Mouse (Mus musculus) embryonic fibroblast, embryonic 13.5 days (primary cell): ENCODE measurements around the gene Mybphl.

ENCODE experiments used
- CTCF ChIP-seq: IDR thresholded peaks from 2 replicates; pipeline ENCODE4 v1.5.1; 2011; ENCODE audit warnings: mild to moderate bottlenecking, control low read depth, low read length, moderate library complexity, borderline replicate concordance; ENCODE audit not compliant: insufficient read depth
- POLR2A ChIP-seq: IDR thresholded peaks from 2 replicates; pipeline ENCODE4 v1.6.1; 2011; ENCODE audit warnings: low read depth, mild to moderate bottlenecking, control low read depth, low read length, moderate library complexity

DNA sequence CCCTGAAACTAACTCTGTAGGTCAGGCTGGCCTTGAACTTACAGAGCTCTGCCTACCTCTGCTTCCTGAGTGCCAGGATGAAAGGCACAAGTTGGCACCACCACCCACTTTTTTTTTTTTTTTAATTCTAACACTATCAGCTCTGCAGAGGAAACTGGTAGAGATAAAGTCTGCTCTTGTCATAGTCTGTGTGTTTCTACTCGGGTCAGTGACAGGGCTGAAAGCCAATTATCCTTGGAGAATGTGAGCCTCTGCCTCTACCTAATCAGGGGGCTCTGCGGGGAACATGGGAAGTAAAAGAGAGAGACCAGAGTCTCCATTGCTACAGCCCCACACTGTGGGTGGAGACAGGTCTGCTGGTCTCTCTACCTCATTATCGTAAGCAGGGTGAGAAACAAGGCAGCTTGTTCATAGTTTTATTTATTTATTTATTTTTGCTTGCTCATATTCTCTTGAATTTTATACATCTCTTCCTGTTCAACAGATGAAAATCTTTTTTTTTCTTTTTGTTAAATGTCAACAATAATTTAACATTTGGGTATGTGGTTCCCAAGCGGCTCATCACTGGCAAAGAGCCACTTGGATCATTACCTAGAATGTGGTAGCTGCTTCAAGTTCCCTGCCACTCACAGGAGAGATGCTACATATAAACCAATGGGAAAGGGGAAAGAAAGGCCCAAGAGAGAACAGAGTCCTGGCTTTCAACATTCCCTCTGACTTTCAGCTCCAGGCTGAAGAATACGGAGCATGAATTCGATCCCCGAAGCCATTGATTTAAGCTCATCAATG is 14.4 kb downstream of the Mybphl start:
- no peak for TF ChIP-seq CTCF
- TF ChIP-seq POLR2A = no peak
